Mouse (Mus musculus): ENCODE measurements around the gene Tanc2. TPM values are rescaled to one million over a fixed set of nuclear protein-coding genes. Genes with fewer than 3 reads are reported as not detected.

Gene Tanc2
- polyA plus RNA-seq (2012; rRNA removed; ENCODE audit: low replicate concordance): 11.0 and 13.5 TPM in 2 replicates

DNA sequence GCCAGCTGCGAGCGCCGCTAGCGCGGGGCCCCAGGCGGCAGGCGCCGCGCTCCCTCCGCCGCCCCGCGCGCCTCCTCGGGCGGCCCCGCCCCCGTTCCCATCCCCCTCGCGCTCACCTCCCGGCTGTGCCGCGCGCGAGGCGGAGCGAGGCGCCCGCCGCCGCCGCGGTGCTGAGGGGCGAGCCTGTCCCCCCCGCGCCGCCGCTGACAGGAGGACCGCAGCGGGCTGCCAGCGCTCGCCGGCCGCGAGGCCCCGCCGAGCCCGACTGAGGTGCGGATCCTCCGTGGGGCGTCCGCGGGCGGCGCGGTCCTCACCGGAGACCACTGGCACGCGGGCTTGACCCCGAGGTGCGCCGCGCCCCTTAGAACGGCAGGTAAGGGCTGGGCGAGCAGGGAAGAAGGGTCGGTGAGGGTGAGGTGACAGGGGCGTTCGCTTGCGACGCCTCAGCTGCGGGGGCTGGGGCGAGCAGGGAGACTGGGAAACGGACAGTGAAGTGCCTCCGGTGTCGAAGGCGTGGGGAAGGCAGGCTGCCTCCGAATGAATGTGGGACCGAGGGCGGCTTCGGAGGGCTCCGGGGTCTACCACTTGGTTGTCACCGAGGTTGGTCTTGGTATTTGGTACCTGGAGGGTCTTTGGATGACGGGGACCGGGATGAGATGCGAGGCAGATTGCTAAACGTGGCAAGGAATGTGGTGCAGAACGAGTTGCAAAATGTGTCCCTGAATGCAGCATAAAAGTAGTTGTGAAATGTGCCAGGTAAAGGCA lies at the start of gene Tanc2:
TSS of gene Tanc2 (plus strand) at position 110 of the 765 bp plus-strand sequence.

DNA sequence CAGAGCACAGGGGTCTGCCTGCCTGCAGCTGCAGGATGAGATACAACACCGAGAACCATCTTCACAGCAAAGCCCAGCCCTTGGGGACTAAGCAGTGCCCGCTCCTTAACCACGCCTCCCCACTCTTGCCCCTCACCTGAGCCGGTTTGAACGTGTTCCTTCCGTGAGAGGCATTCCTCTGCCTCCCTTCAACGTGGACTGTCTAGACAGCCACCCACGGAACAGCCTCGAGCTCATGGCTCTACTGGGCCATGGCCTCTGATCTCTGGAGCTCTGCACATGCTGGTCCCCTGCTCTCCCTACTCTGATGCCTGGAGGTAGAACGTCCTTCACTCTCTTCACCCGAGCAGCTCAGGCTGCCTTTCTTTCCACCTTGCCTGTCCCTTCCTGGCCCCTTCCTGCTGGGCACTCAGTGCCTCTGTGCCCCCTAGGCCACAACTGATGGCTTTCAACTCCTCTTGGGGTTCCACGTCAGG lies 363.2 kb downstream of the Tanc2 start, which contains the start of gene Cyb561:
TSS of gene Cyb561 (minus strand) at position 426 of the 476 bp plus-strand sequence.

DNA sequence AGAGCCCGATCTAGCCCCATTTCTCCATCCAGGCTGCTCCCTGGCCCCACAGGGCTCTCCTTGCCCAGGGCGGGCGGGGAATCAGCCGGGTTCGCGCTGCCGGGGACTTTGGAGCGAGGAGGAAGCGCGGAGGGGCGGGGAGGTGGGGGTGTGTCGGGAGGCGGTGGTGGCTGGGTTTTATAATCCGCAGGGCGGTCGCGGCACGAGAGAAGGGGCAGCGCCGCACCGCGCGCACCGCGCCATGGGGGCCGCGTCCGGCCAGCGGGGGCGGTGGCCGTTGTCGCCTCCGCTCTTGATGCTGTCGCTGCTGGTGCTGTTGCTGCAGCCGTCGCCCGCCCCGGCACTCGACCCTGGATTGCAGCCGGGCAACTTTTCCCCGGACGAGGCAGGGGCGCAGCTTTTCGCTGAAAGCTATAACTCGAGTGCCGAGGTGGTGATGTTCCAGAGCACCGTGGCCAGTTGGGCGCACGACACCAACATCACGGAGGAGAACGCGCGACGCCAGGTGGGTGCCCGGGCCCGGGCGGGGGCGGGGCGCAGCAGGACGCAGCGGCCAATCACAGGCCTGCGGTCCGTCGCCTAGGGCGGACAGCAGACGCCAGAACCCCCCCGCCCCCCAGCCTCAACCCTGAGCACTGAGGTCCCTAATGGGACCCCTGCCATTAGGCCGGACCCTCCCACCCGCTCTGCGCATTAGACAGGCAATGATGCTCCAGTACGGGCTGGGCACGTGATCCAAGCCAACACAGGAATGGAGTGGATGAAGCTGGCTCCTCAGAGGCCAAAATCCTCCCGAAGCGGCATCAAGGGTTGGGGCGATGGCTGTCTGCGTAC lies 378.2 kb downstream of the Tanc2 start, which contains the start of gene Ace:
TSS of gene Ace (plus strand) at position 205 of the 834 bp plus-strand sequence.

Other genes starting within 250 kb of the Tanc2 start
- not detected in 2 replicates for gene March10, start 133.3 kb upstream of the Tanc2 start, polyA plus RNA-seq (2012; rRNA removed; ENCODE audit: low replicate concordance)